Mouse (Mus musculus) E14TG2a.4 (cell line): ENCODE measurements around the gene Uox.

Experiments used
- CTCF ChIP-seq: conservative IDR thresholded peaks from 2 replicates; pipeline ENCODE4 v1.5.1; 2014; ENCODE audit warnings: low read length
- NANOG ChIP-seq: IDR thresholded peaks from 2 replicates; pipeline ENCODE4 v1.6.1; 2014; ENCODE audit warnings: borderline replicate concordance, low read length, mixed read lengths

GRCm38 (mm10) chr3:146680625-146681024 is 110.4 kb downstream of the Uox start:
- TF ChIP-seq CTCF (no peak), NANOG (no peak)
